Mouse (Mus musculus) stomach, postnatal 0 days (tissue): ENCODE measurements around the gene Cbarp. TPM values are rescaled to one million over a fixed set of nuclear protein-coding genes. Genes with fewer than 3 reads are reported as not detected.

Experiments
- ATAC-seq: fragments of 200-750 bp; cut with Nextera tagmentation; 2 replicates; pipeline ENCODE4 v1.8.0; 2017; ENCODE audit not compliant: low FRiP score, low TSS enrichment
- DNase-seq: peaks from one replicate; pipeline ENCODE4 v3.0.0-alpha.2; 2016; ENCODE audit warnings: low spot score
- H3K27ac ChIP-seq: fragments of 300-500 bp; sonication (generic); replicated peaks from 2 replicates; pipeline ENCODE4 v1.5.1; 2014; ENCODE audit warnings: mild to moderate bottlenecking, control low read depth
- H3K27me3 ChIP-seq: fragments of 300-500 bp; sonication (generic); 2 replicates; pipeline ENCODE4 v1.6.1; 2014; ENCODE audit warnings: low read length; ENCODE audit not compliant: control insufficient read depth, insufficient read depth
- H3K36me3 ChIP-seq: fragments of 300-500 bp; sonication (generic); 2 replicates; pipeline ENCODE4 v1.6.1; 2014; ENCODE audit warnings: low read length, mixed read lengths; ENCODE audit not compliant: control insufficient read depth, insufficient read depth
- H3K4me1 ChIP-seq: fragments of 300-500 bp; sonication (generic); replicated peaks from 2 replicates; pipeline ENCODE4 v1.6.1; 2014; ENCODE audit warnings: antibody characterized with exemption; ENCODE audit not compliant: control insufficient read depth, insufficient read depth
- H3K4me2 ChIP-seq: fragments of 300-500 bp; sonication (generic); replicated peaks from 2 replicates; pipeline ENCODE4 v1.6.1; 2014; ENCODE audit warnings: low read depth, mild to moderate bottlenecking, control low read depth, moderate library complexity
- H3K4me3 ChIP-seq: fragments of 300-500 bp; sonication (generic); 2 replicates; pipeline ENCODE4 v1.5.1; 2014; ENCODE audit warnings: low read depth, low read length, control low read depth
- H3K9ac ChIP-seq: fragments of 300-500 bp; sonication (generic); 2 replicates; pipeline ENCODE4 v1.6.1; 2014; ENCODE audit warnings: mild to moderate bottlenecking, low read length, control low read depth, mixed read lengths
- H3K9me3 ChIP-seq: fragments of 300-500 bp; sonication (generic); 2 replicates; pipeline ENCODE4 v1.6.1; 2016; ENCODE audit warnings: low read length; ENCODE audit not compliant: control insufficient read depth
- CTCF ChIP-seq: IDR thresholded peaks from 2 replicates; pipeline ENCODE4 v1.5.1; 2016; ENCODE audit warnings: antibody characterized with exemption, low read depth, mild to moderate bottlenecking, moderate library complexity
- EP300 ChIP-seq: optimal IDR thresholded peaks from 2 replicates; pipeline ENCODE3; 2016; ENCODE audit warnings: antibody characterized with exemption
- WGBS: fragments of 180-500 bp; shearing (Covaris S2); extraction: QIAGEN DNeasy Blood & Tissue Kit; methylation state at CpG from one replicate; pipeline ENCODE4 v1.1.7; 2014; 5-methylcytosine and 5-hydroxymethylcytosine counted together
- polyA plus RNA-seq: library from polyadenylated mRNA; unstranded; fragments of >200 nt; fragmentation: Nextera tagmentation; extraction: Ambion mirVana; gene quantifications from 2 replicates; pipeline ENCODE4 v1.2.1, GENCODE M21; 2015

Gene Cbarp
- polyA plus RNA-seq, 1 experiment from 2014 or later, result 4.2 TPM

GRCm38 (mm10) chr10:80141786-80142529 is 1.3 kb upstream of the Cbarp start:
- Histone ChIP-seq H3K9me3 (no peaks in the 10 kb centered on the region), H3K4me3 (peak overlapping the region; percentile 75), H3K9ac (peak overlapping the region; percentile 89), H3K27me3 (no peaks in the 10 kb centered on the region), H3K4me1 (peaks cover 8% of the 10 kb centered on the region; the same call in 1 of the 2 replicates), H3K4me2 (peak overlapping the region; percentile 80), H3K27ac (peak overlapping the region; percentile 93), H3K36me3 (peaks cover 10% of the 10 kb centered on the region; the same call in 1 of the 2 replicates)
- peak; percentile 65 for TF ChIP-seq EP300
- TF ChIP-seq CTCF, result peak; percentile 17; the same call in 1 of the 2 replicates
- ATAC-seq (peak; percentile 84), DNase-seq (peak; percentile 97)
- under 1% methylated on average over 43 of the region's 43 CpGs for WGBS

GRCm38 (mm10) chr10:80141243-80141642 is 608 bp upstream of the Cbarp start:
- no peak for TF ChIP-seq EP300
- peak; percentile 78 for TF ChIP-seq CTCF
- H3K27ac ChIP-seq, result peak overlapping the region; percentile 93
- H3K4me3 ChIP-seq, result peak overlapping the region; percentile 75; the same call in 1 of the 2 replicates
- under 1% methylated on average over 29 of the region's 29 CpGs for WGBS
- no peaks in the 10 kb centered on the region for H3K9me3 ChIP-seq
- DNase-seq (peak; percentile 95), ATAC-seq (peak; percentile 75)
- peak overlapping the region; percentile 49 for H3K4me2 ChIP-seq
- H3K4me1 ChIP-seq, result peaks cover 8% of the 10 kb centered on the region; the same call in 1 of the 2 replicates
- peak overlapping the region; percentile 43; the same call in 1 of the 2 replicates for H3K9ac ChIP-seq
- H3K27me3 ChIP-seq, result no peaks in the 10 kb centered on the region
- peaks cover 10% of the 10 kb centered on the region; the same call in 1 of the 2 replicates for H3K36me3 ChIP-seq

GRCm38 (mm10) chr10:80139975-80140665 is 515 bp downstream of the Cbarp start:
- H3K9ac ChIP-seq, result no peak overlapping the region
- no peak for ATAC-seq
- peaks cover 7% of the 10 kb centered on the region; the same call in 1 of the 2 replicates for H3K36me3 ChIP-seq
- 76% methylated on average over 11 of the region's 11 CpGs for whole genome bisulfite sequencing
- H3K4me2 ChIP-seq, result no peak overlapping the region
- H3K4me3 ChIP-seq, result no peak overlapping the region
- H3K27ac ChIP-seq, result no peak overlapping the region
- H3K9me3 ChIP-seq, result no peaks in the 10 kb centered on the region
- H3K27me3 ChIP-seq, result no peaks in the 10 kb centered on the region
- no peak for DNase-seq
- H3K4me1 ChIP-seq, result peaks cover 5% of the 10 kb centered on the region; the same call in 1 of the 2 replicates
- TF ChIP-seq EP300 (no peak), CTCF (no peak)

- 6% methylated on average over 9 of the region's 10 CpGs for WGBS
- Histone ChIP-seq H3K9me3 (no peaks in the 10 kb centered on the region), H3K27ac (peak overlapping the region; percentile 76), H3K4me3 (peak overlapping the region; percentile 58), H3K4me2 (peak overlapping the region; percentile 96), H3K4me1 (peaks cover 5% of the 10 kb centered on the region; the same call in 1 of the 2 replicates), H3K36me3 (peaks cover 6% of the 10 kb centered on the region; the same call in 1 of the 2 replicates), H3K9ac (peak overlapping the region; percentile 68), H3K27me3 (no peaks in the 10 kb centered on the region)
- DNase-seq (no peak), ATAC-seq (no peak)
- TF ChIP-seq EP300, result no peak
These were observed 1.2 kb downstream of the Cbarp start for GRCm38 (mm10) chr10:80139439-80139775.

- H3K36me3 ChIP-seq, result peaks cover 2% of the 10 kb centered on the region; the same call in 1 of the 2 replicates
- TF ChIP-seq CTCF, result no peak
- TF ChIP-seq EP300, result no peak
- ATAC-seq (peak; percentile 2; the same call in 1 of the 2 replicates), DNase-seq (peak; percentile 77)
- peaks cover 5% of the 10 kb centered on the region; the same call in 1 of the 2 replicates for H3K4me1 ChIP-seq
- WGBS, result 2% methylated on average over 34 of the region's 94 CpGs
- H3K27me3 ChIP-seq, result no peaks in the 10 kb centered on the region
- H3K4me2 ChIP-seq, result peak within 1 kb of the TSS; percentile 96
- peak within 1 kb of the TSS; percentile 58 for H3K4me3 ChIP-seq
- peak within 1 kb of the TSS; percentile 76 for H3K27ac ChIP-seq
- H3K9me3 ChIP-seq, result no peaks in the 10 kb centered on the region
- peak within 1 kb of the TSS; percentile 68 for H3K9ac ChIP-seq
These were observed 1.8 kb downstream of the Cbarp start, which contains the start of gene Atp5d for GRCm38 (mm10) chr10:80138553-80139438. Gene Atp5d (plus strand): TSS chr10:80138632.
